In genomic region chr13:84638401-84638934, GRCm38 (mm10) we compare ENCODE assay signal across 16 mouse cellular contexts.
DNase-seq lines count a peak whose midpoint lies in the region; ATAC-seq and TF ChIP-seq lines count a peak whose summit lies in the region.
"Had no signal": no experiment of that assay in that cellular context is flagged by ENCODE, and none has a peak within 500 bp of the region (broad histone marks: within the 10 kb centered on the region; RNA-seq: fewer than 3 reads in every experiment).

No protein-coding gene starts in this region.

- no peak for TF ChIP-seq CTCF in heart, adult 2 months (IDR thresholded peaks at IDR 0.05)

- H3K9ac ChIP-seq in forebrain, embryonic 15.5 days (replicated peaks): no peak overlapping the region
- no peak overlapping the region for H3K9ac ChIP-seq in heart, adult 2 months (ENCODE audit: low read depth, low read length)
- H3K9ac ChIP-seq: embryonic facial prominence, embryonic 12.5 days; hindbrain, embryonic 15.5 days had no signal

- peak overlapping the region; percentile 86 for H3K27ac ChIP-seq in forebrain, embryonic 15.5 days (replicated peaks)
- no peak overlapping the region for H3K27ac ChIP-seq in heart, adult 2 months
- H3K27ac ChIP-seq: embryonic facial prominence, embryonic 12.5 days; hindbrain, embryonic 15.5 days had no signal

- WGBS in forebrain, embryonic 15.5 days: 10% methylated on average over 4 of the region's 4 CpGs
- WGBS in heart, adult 2 months: 63% methylated on average over 4 of the region's 4 CpGs

- H3K4me3 ChIP-seq in forebrain, embryonic 15.5 days: no peak overlapping the region
- no peak overlapping the region for H3K4me3 ChIP-seq in heart, adult 2 months
- H3K4me3 ChIP-seq: embryonic facial prominence, embryonic 12.5 days; hindbrain, embryonic 15.5 days had no signal

- no peak overlapping the region; the same call in 1 of the 2 replicates for H3K4me2 ChIP-seq in forebrain, embryonic 15.5 days (replicated peaks)
- H3K4me2 ChIP-seq: embryonic facial prominence, embryonic 12.5 days; heart, embryonic 11.5 days; hindbrain, embryonic 15.5 days had no signal

- TF ChIP-seq EP300 in heart, adult 2 months (IDR thresholded peaks at IDR 0.05; ENCODE audit: insufficient read depth, low read depth, low read length): no peak

- intact Hi-C loops in heart, adult 2 months (cut with DNase I): no loop called here

- peaks cover 18% of the 10 kb centered on the region for H3K4me1 ChIP-seq in forebrain, embryonic 15.5 days
- no peaks in the 10 kb centered on the region for H3K4me1 ChIP-seq in heart, adult 2 months (ENCODE audit: control insufficient read depth, insufficient read depth, low read length)
- H3K4me1 ChIP-seq: embryonic facial prominence, embryonic 12.5 days; hindbrain, embryonic 15.5 days had no signal

- H3K27me3 ChIP-seq in forebrain, embryonic 15.5 days: no peaks in the 10 kb centered on the region
- no peaks in the 10 kb centered on the region for H3K27me3 ChIP-seq in heart, adult 2 months (ENCODE audit: control insufficient read depth, insufficient read depth, low read length)
- H3K27me3 ChIP-seq: embryonic facial prominence, embryonic 12.5 days; hindbrain, embryonic 15.5 days had no signal

- no peaks in the 10 kb centered on the region for H3K79me2 ChIP-seq in heart, adult 2 months (replicated peaks; ENCODE audit: control insufficient read depth, insufficient read depth, low read length)

- H3K9me3 ChIP-seq in forebrain, embryonic 15.5 days: no peaks in the 10 kb centered on the region
- H3K9me3 ChIP-seq: embryonic facial prominence, embryonic 12.5 days; hindbrain, embryonic 15.5 days had no signal

- no peak for ATAC-seq in forebrain, embryonic 15.5 days (replicated peaks)
- ATAC-seq: intestine, embryonic 16.5 days had no signal

- DNase-seq in embryo, embryonic 11 days: peak; percentile 19
- DNase-seq in embryo, embryonic 10 days (ENCODE audit: low spot score): no peak
- DNase-seq in retina, embryonic 14.5 days (ENCODE audit: low spot score): peak; percentile 15
- no peak for DNase-seq in retina, postnatal 1 day
- DNase-seq in heart, adult 2 months: no peak
- DNase-seq in left cerebral cortex, adult 9 months (ENCODE audit: low spot score in 2 of 2): no peak
- DNase-seq: adrenal gland, postnatal 10 days; cerebellum, adult 11-12 months; cerebellum, adult 9-10 months; gastrocnemius, postnatal 36 days; heart, adult 18-20 months had no signal

- no peak for TF ChIP-seq POLR2A in heart, adult 2 months (IDR thresholded peaks at IDR 0.05; ENCODE audit: insufficient read depth, low read depth, low read length)

- H3K36me3 ChIP-seq in forebrain, embryonic 15.5 days: no peaks in the 10 kb centered on the region
- no peaks in the 10 kb centered on the region for H3K36me3 ChIP-seq in heart, adult 2 months (ENCODE audit: control insufficient read depth, insufficient read depth, low read length)
- H3K36me3 ChIP-seq: embryonic facial prominence, embryonic 12.5 days; hindbrain, embryonic 15.5 days had no signal

Comparison
In these comparisons a context has a peak if more than half of its experiments do, and no peak if none do; other contexts are left out.
1. DNase-seq: peak in embryo, embryonic 11 days (single experiment) and retina, embryonic 14.5 days (single experiment); none in embryo, embryonic 10 days (single experiment), retina, postnatal 1 day (single experiment), heart, adult 2 months (0 of 2) and left cerebral cortex, adult 9 months (0 of 2).